ENCODE assay signal across 8 mouse cellular contexts in the genomic region with DNA sequence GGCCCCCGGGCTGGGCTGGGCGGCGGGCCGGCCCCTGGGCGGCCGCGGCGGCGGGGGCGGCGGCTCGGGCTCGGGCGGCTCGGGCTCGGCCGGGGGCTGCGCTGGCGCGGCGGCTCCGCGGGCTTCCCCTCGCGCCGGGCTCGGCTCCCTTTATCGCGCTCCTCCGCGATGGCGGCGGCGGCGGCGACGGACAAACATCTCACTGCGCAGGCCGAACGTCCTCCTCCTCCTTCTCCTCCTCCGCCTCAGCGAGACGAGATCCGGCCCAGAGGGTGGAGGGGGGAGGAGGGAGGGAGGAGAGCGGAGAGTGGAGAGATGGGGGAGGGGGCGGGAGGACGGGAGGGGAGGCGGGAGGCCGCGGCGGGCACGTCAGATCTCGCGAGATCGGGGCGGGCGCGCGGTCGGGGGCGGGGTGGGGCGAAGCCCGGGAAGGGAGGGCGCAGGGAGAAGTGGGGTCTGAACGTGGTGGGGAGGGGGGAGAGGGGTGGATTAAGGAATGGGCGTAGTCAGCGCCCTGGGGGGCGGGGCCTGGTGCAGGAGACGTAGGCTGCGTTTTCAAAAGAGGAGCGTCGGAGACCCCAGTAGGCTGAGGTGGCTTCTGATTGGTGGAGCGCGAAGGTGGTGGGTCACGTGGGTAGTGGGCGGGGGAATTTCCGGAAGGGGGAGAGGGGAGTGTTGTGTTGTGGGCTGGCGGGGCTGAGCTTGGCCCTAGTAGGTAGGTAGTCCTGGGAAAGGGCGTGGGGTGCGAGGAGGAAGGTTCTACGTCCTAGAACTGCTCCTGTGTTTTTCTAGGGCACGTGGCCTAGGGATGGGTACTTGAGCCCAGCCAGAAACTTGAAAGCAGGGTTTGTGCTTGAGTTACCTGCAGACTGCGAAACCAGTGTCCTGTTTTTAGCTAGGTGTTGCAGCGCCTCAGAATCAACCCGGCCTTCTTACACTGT. TPM values are rescaled to one million over a fixed set of nuclear protein-coding genes. Genes with fewer than 3 reads are reported as not detected.
DNase-seq lines count a peak whose midpoint lies in the region; ATAC-seq and TF ChIP-seq lines count a peak whose summit lies in the region.

A gene (minus strand): TSS at position 45 of the 941 bp plus-strand sequence.

- peaks cover 4 to 14% of the 10 kb centered on the region in 2 experiments; a peak in 3 of 4 replicates for H3K4me1 ChIP-seq in MEL (ENCODE audit: control insufficient read depth in 1 of 2, insufficient read depth in 2 of 2, low read length in 2 of 2)
- peaks cover 7% of the 10 kb centered on the region; the same call in 1 of the 2 replicates for H3K4me1 ChIP-seq in cerebellum, adult 2 months (ENCODE audit: control insufficient read depth, insufficient read depth, low read length)
- peaks cover 11% of the 10 kb centered on the region; the same call in 1 of the 2 replicates for H3K4me1 ChIP-seq in forebrain, postnatal 0 days (ENCODE audit: insufficient read depth)
- peaks cover 16% of the 10 kb centered on the region for H3K4me1 ChIP-seq in lung, embryonic 15.5 days

- TF ChIP-seq POLR2A in MEL (IDR thresholded peaks at IDR 0.05; ENCODE audit: control insufficient read depth in 1 of 2, insufficient read depth in 1 of 2, low read depth in 1 of 2, low read length in 2 of 2, poor library complexity in 1 of 2), result peak; percentile 72 to 78
- peak; percentile 84 for TF ChIP-seq POLR2A in cerebellum, adult 2 months (IDR thresholded peaks at IDR 0.05; ENCODE audit: borderline replicate concordance, insufficient read depth, low read length)

- DNase-seq in MEL (ENCODE audit: low read depth, low spot score), result peak; percentile 98
- DNase-seq in cerebellum, adult 2 months, result peak; percentile 93 to 95
- DNase-seq in forebrain, postnatal 0 days, result peak; percentile 98
- DNase-seq in heart, postnatal 4 days, result peak; percentile 97
- DNase-seq in layer of hippocampus, adult 8-10 months (ENCODE audit: low spot score in 2 of 2), result peak; percentile 92 to 94
- peak; percentile 95 for DNase-seq in ovary, adult 18-20 months (ENCODE audit: low spot score)
- peak; percentile 99 for DNase-seq in thymus, postnatal 0 days (ENCODE audit: low spot score)

- no peak for TF ChIP-seq CTCF in MEL (IDR thresholded peaks at IDR 0.05 in 2 of 3, conservative IDR thresholded peaks at IDR 0.05 in 1 of 3; ENCODE audit: control insufficient read depth in 1 of 3, insufficient read depth in 1 of 3, low read depth in 2 of 3, low read length in 3 of 3, poor library complexity in 1 of 3, severe bottlenecking in 1 of 3)
- no peak for TF ChIP-seq CTCF in cerebellum, adult 2 months (IDR thresholded peaks at IDR 0.05; ENCODE audit: borderline replicate concordance, insufficient read depth, low read depth, low read length)
- TF ChIP-seq CTCF in forebrain, postnatal 0 days (IDR thresholded peaks at IDR 0.05; ENCODE audit: low read depth), result no peak

- no peaks in the 10 kb centered on the region for H3K9me3 ChIP-seq in MEL (replicated peaks; ENCODE audit: insufficient read depth, low read length)
- no peaks in the 10 kb centered on the region for H3K9me3 ChIP-seq in forebrain, postnatal 0 days (ENCODE audit: low read length)
- H3K9me3 ChIP-seq in lung, embryonic 15.5 days, result no peaks in the 10 kb centered on the region

- H3K27me3 ChIP-seq in MEL (ENCODE audit: control insufficient read depth in 1 of 2, insufficient read depth in 2 of 2, low read length in 2 of 2), result no peaks in the 10 kb centered on the region
- H3K27me3 ChIP-seq in cerebellum, adult 2 months (ENCODE audit: control insufficient read depth, insufficient read depth, low read length), result no peaks in the 10 kb centered on the region
- H3K27me3 ChIP-seq in forebrain, postnatal 0 days (ENCODE audit: insufficient read depth, low read length), result no peaks in the 10 kb centered on the region
- no peaks in the 10 kb centered on the region for H3K27me3 ChIP-seq in lung, embryonic 15.5 days

- H3K79me2 ChIP-seq in MEL (ENCODE audit: control insufficient read depth, insufficient read depth, low read length, poor library complexity), result peaks cover 36% of the 10 kb centered on the region

- peak within 1 kb of the TSS; percentile 91 to 98 for H3K4me3 ChIP-seq in MEL (ENCODE audit: control insufficient read depth in 1 of 2, insufficient read depth in 1 of 2, low read depth in 2 of 2, low read length in 2 of 2)
- peak within 1 kb of the TSS; percentile 96 for H3K4me3 ChIP-seq in cerebellum, adult 2 months (replicated peaks; ENCODE audit: insufficient read depth, low read depth, low read length)
- H3K4me3 ChIP-seq in forebrain, postnatal 0 days (ENCODE audit: low read depth, low read length), result peak within 1 kb of the TSS; percentile 96
- H3K4me3 ChIP-seq in lung, embryonic 15.5 days, result peak within 1 kb of the TSS; percentile 98

- peak within 1 kb of the TSS; percentile 88 for H3K27ac ChIP-seq in MEL (ENCODE audit: control insufficient read depth, low read depth, low read length)
- H3K27ac ChIP-seq in cerebellum, adult 2 months (ENCODE audit: insufficient read depth, low read length), result peak within 1 kb of the TSS; percentile 87
- H3K27ac ChIP-seq in forebrain, postnatal 0 days (ENCODE audit: low read depth, low read length), result peak within 1 kb of the TSS; percentile 99
- peak within 1 kb of the TSS; percentile 96 for H3K27ac ChIP-seq in lung, embryonic 15.5 days

- peak within 1 kb of the TSS; percentile 69 for H3K4me2 ChIP-seq in forebrain, postnatal 0 days (ENCODE audit: low read depth)
- peak within 1 kb of the TSS; percentile 79 for H3K4me2 ChIP-seq in lung, embryonic 15.5 days

- peak; percentile 98 for ATAC-seq in forebrain, postnatal 0 days
- peak; percentile 98 for ATAC-seq in lung, embryonic 15.5 days (ENCODE audit: borderline replicate concordance, extremely low read depth, low FRiP score, low TSS enrichment)

- 5% methylated on average over 77 of the region's 85 CpGs for WGBS in cerebellum, adult 2 months
- under 1% methylated on average over 62 of the region's 85 CpGs for WGBS in forebrain, postnatal 0 days
- under 1% methylated on average over 58 of the region's 85 CpGs for WGBS in lung, embryonic 15.5 days

- TF ChIP-seq EP300 in MEL (IDR thresholded peaks at IDR 0.05; ENCODE audit: low read depth in 1 of 2, low read length in 2 of 2), result no peak

- TF ChIP-seq RAD21 in MEL (IDR thresholded peaks at IDR 0.05; ENCODE audit: low read depth, low read length), result no peak

- peaks cover 0 to 23% of the 10 kb centered on the region in 2 experiments for H3K36me3 ChIP-seq in MEL (ENCODE audit: control insufficient read depth in 1 of 2, insufficient read depth in 2 of 2, low read length in 2 of 2)
- H3K36me3 ChIP-seq in forebrain, postnatal 0 days (ENCODE audit: insufficient read depth), result no peaks in the 10 kb centered on the region
- H3K36me3 ChIP-seq in lung, embryonic 15.5 days, result no peaks in the 10 kb centered on the region

- peak within 1 kb of the TSS; percentile 98 for H3K9ac ChIP-seq in MEL (ENCODE audit: control insufficient read depth, low read depth, low read length, poor library complexity, severe bottlenecking)
- peak within 1 kb of the TSS; percentile 97 for H3K9ac ChIP-seq in forebrain, postnatal 0 days
- peak within 1 kb of the TSS; percentile 98 for H3K9ac ChIP-seq in lung, embryonic 15.5 days

TF ChIP-seq in MEL, 35 proteins besides CTCF, POLR2A, EP300 and RAD21 (continues in another document):
- TF ChIP-seq MAX (IDR thresholded peaks at IDR 0.05; ENCODE audit: low read length) (peak; percentile 92), POLR2AphosphoS2 (IDR thresholded peaks at IDR 0.05; ENCODE audit: low read length) (no peak), TCF12 (IDR thresholded peaks at IDR 0.05; ENCODE audit: low read depth, low read length) (peak; percentile 38), MXI1 (IDR thresholded peaks at IDR 0.05; ENCODE audit: low read depth, low read length) (peak; percentile 94), USF2 (IDR thresholded peaks at IDR 0.05; ENCODE audit: borderline replicate concordance in 1 of 2, insufficient read depth in 1 of 2, low read depth in 1 of 2, low read length in 2 of 2) (peak; percentile 69 to 88; a peak in 3 of 4 replicates), SMC3 (IDR thresholded peaks at IDR 0.05; ENCODE audit: low read depth, low read length) (no peak), MEF2A (IDR thresholded peaks at IDR 0.05; ENCODE audit: extremely low read depth, insufficient replicate concordance, low read depth, low read length, poor library complexity, severe bottlenecking) (no peak), ELF1 (IDR thresholded peaks at IDR 0.05; ENCODE audit: low read depth, low read length) (peak; percentile 89), SIN3A (IDR thresholded peaks at IDR 0.05; ENCODE audit: low read length) (peak; percentile 91), BHLHE40 (IDR thresholded peaks at IDR 0.05; ENCODE audit: borderline replicate concordance, low read depth, low read length) (peak; percentile 34; the same call in 1 of the 2 replicates), ZC3H11A (IDR thresholded peaks at IDR 0.05; ENCODE audit: low read depth, low read length) (no peak), MYC (IDR thresholded peaks at IDR 0.05; ENCODE audit: low read depth, low read length) (peak; percentile 69), ZMIZ1 (IDR thresholded peaks at IDR 0.05; ENCODE audit: low read depth, low read length) (peak; percentile 56; the same call in 1 of the 2 replicates), MAFK (IDR thresholded peaks at IDR 0.05; ENCODE audit: borderline replicate concordance, low read depth, low read length) (no peak), NRF1 (IDR thresholded peaks at IDR 0.05; ENCODE audit: insufficient read depth, low read depth, low read length, poor library complexity, severe bottlenecking) (peak; percentile 51), NELFE (IDR thresholded peaks at IDR 0.05; ENCODE audit: low read depth, low read length) (peak; percentile 65), MAZ (IDR thresholded peaks at IDR 0.05; ENCODE audit: low read depth, low read length) (peak; percentile 95), CHD2 (IDR thresholded peaks at IDR 0.05; ENCODE audit: low read length) (peak; percentile 86), HCFC1 (IDR thresholded peaks at IDR 0.05; ENCODE audit: low read depth, low read length) (peak; percentile 72; the same call in 1 of the 2 replicates)

RNA-seq across cellular contexts. Expression of the gene that starts here (rescaled TPM):
- total RNA-seq in MEL (2012; rRNA removed), result 68.2 and 75.8 TPM in 2 replicates
- polyA plus RNA-seq in MEL (2012; ENCODE audit: insufficient read depth in 1 of 2, insufficient read length in 2 of 2, low read depth in 1 of 2, low replicate concordance in 2 of 2, missing spikeins in 1 of 2), result 1,000 to 10,000 TPM in 1 of 2 experiments, 10 to 100 TPM in 1; 90.9 to 1,559 TPM
- 79.7 and 83.8 TPM in 2 replicates for polyA plus RNA-seq in cerebellum, adult 2 months (2012; rRNA removed)
- total RNA-seq in forebrain, postnatal 0 days (2014; rRNA removed), result 93.3 and 99.6 TPM in 2 replicates
- polyA plus RNA-seq in forebrain, postnatal 0 days (2015; fragmentation: Nextera tagmentation; extraction: Ambion mirVana), result 24.7 and 25.5 TPM in 2 replicates
- total RNA-seq in heart, postnatal 4 days (2021), result 100 to 1,000 TPM; 123 to 124 TPM
- 100 to 1,000 TPM; 112 to 143 (median 124) TPM for total RNA-seq in layer of hippocampus, adult 8-10 months (2022)
- polyA plus RNA-seq in lung, embryonic 15.5 days (2015; fragmentation: Nextera tagmentation; extraction: Ambion mirVana), result 30.3 and 30.8 TPM in 2 replicates
- polyA plus RNA-seq in thymus, postnatal 0 days (2015; fragmentation: Nextera tagmentation; extraction: Ambion mirVana), result 40.9 and 53.0 TPM in 2 replicates

Comparison
In these comparisons a context has a peak if more than half of its experiments do, and no peak if none do; other contexts are left out.
1. Peak in every context shown above with its lines: DNase-seq, ATAC-seq, H3K4me3 ChIP-seq and H3K27ac ChIP-seq.